Mouse (Mus musculus) CD8-positive naive resting alpha-beta T cell, adult 2 months (primary cell): ENCODE measurements around the gene 1700025B11Rik.
"Not testable (repeated sequence)": the region's sequence is repeated elsewhere in the genome, so short reads cannot be mapped to it uniquely, and the experiment has no call there.

ENCODE experiments used
- DNase-seq, 2 experiments: peaks; one replicate each; pipeline ENCODE4 v3.0.0; 2022; ENCODE audit warnings: low read depth in 2 of 2, low spot score in 2 of 2

Gene 1700025B11Rik

DNA sequence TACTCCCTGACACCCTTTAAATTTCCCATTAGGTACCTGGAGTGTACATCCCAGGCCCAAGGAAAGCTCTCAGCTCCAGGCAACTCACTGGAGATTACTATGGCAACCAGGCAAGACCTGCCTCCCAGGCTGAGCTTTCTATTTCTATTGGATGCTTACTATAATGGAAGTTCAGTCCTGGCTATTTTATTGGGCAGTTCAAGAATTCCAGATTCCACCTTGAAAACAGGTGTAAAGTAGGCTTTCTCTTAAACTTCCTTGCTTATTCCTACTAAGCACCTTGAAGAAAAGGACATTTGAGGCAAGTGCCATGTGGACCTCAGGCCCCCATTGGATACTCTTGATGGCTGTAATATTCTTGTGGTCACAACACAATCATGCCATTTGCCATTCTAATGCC, at the start of gene 1700025B11Rik:
TSS of gene 1700025B11Rik (minus strand) at position 101 of the 400 bp plus-strand sequence.
- DNase-seq: no peak

DNA sequence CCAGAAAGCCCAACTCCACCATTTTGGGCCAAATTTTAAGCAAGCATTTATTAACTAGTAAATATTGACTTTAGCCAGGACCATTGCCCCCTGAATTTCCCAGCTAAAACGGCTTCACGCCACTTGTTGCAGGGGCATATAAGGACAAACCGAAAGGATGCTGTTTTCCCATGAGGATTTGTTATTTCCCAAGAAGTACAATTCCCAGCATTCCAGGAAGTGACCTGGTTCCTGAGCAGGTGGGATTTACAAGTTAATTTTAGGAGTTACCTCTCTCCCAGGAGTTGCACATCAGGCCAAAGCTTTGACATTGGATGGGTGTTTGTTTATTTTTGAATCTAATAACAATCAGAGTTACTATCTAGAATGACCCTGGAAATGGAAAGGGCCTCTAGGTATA, 44.4 kb upstream of the 1700025B11Rik start:
- no peak for DNase-seq

- DNase-seq: no peak
These were observed 37.3 kb upstream of the 1700025B11Rik start, which contains the start of gene Gm36245 for GRCm38 (mm10) chr15:77598958-77599357. TSS of gene Gm36245 (plus strand) at chr15:77599258.

GRCm38 (mm10) chr15:77598429-77598828, 36.7 kb upstream of the 1700025B11Rik start:
- DNase-seq: no peak

DNA sequence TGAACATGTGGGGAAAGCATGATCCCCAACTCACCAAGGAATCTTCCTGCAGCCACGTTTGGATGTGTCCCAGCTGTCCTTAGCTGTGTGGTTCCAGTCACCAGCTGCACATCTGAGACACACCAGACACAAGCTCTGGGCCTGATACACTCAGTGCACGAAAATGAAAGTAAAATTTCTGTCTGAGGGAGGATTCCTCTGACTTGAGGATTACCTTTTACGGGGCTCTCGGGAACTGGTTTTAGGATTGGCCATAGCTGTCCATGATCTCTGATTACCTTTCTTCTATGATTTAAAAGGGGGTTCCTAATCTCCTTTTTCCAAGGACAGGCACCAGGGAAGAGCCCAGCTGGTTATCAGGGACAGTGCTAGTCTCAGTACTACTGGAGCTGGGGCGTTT, 34.3 kb upstream of the 1700025B11Rik start, which contains the start of gene Apol10b:
TSS of gene Apol10b (minus strand) at position 165 of the 400 bp plus-strand sequence.
- no peak for DNase-seq

DNA sequence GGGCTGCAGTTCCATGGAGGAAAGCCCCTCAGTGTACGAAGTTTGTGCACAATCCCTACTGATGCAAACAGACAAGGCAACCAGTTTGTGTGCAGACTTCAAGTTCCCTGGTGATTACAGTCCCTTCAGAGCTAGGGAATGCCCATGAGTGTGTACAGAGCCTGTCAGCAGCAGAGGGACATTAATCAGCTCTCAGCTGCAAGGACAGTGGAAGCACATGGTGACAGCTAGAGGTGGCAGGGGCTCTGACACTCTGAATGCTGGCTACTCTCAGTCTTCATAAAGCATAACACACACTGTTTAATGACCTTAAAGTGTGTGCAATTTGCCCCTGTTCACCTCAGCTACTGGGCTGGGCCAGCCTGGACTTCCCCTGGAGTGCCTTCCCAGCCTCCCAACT, 31.9 kb upstream of the 1700025B11Rik start:
- DNase-seq: no peak

DNA sequence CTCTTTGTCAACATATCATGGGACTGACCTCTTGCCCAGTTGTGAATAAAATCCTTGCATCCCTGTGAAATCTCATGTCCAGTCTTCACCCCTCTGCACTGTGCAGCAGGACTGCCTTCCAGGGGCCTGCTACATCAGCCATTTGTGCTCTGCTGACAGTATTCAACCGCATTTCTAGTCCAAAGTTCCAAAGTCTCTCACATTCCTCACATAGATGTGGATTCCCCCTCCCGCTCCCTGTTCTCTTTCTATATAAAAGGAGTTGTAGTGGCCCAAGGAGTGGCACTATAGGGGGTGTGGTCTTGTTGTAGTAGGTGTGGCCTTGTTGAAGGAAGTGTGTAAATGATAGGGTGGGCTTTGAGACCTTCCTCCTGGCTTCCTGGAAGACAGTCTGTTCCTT, 29.2 kb upstream of the 1700025B11Rik start:
- no peak for DNase-seq

GRCm38 (mm10) chr15:77588981-77589380, 27.3 kb upstream of the 1700025B11Rik start:
- DNase-seq: no peak

DNA sequence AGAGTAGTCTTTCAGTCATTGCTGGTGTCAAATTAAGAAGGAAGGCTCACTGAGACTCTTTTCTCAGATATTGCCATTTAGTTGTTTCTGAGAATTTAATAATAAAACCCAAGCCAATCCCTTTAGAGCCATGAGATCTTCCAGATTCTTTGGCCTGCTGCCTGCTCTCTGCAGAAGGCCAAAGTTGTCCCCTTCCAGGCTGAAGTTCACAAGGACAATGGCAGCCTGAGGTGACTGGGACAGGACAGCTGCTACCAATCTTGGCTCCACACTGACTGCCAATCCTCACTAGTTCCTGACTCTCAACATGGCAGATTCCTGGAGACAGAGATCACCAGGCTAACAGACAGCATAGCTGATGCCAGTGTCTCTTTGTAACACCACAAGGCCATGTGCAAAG, 25.3 kb upstream of the 1700025B11Rik start:
- DNase-seq: no peak

- no peak for DNase-seq
These were observed 20.0 kb upstream of the 1700025B11Rik start for GRCm38 (mm10) chr15:77581681-77582080.

GRCm38 (mm10) chr15:77579311-77579710, 17.6 kb upstream of the 1700025B11Rik start:
- no peak for DNase-seq

DNA sequence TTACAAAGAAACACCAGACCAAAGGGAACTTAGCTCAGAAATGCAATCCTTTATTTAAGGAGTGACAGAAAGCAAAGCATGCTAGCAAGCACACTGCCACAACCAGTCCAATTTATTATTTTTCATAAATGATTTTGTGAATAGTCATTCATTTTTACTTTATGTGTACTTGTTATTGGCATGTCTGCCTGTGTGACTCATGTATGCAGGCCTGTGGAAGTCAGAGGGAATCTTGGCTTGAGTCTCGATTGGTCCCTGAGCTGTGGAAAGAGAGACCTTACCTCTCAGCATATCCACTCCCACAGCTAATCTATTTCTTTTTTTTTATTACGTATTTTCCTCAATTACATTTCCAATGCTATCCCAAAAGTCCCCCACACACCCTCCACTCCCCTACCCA, 17.1 kb upstream of the 1700025B11Rik start:
- DNase-seq: no peak

DNA sequence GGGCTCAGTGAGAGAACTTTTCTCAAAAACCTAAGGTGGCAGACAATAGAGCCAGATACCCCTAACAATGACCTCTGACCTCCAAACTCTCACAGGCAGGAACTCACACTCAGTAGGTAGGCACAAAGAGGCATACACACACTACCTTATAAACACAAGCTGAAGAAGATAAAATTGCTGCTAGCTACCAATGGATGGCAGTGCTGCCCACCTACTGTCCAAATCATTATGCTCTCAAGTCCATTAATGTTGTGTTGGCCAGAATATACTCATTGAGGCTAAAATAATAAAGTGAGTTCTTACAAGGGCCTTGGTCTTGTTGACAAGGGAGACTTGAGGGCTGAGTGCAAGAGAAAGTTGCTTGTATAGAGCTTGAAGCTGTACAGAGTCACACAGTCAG, 1.5 kb upstream of the 1700025B11Rik start:
- DNase-seq: no peak

DNA sequence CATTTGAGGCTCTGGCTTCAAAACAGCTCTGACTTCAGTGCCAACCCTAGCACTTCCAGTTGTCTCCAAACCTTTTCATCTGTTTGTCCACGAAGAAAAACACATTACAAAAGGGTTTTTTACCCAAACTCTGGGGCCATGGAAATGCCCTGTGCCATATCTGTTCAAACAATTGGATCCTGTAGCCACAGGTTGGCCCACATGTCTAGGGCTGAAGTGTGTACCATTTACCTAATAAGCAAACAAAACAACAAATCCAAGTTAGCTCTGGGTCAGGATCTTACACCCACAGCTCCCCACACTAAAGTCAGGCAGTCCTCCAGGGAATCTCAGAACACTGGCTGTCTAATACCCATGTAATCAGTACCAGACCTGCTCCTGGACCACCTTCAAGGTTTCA, 22.5 kb downstream of the 1700025B11Rik start:
- DNase-seq: not testable (repeated sequence)

DNA sequence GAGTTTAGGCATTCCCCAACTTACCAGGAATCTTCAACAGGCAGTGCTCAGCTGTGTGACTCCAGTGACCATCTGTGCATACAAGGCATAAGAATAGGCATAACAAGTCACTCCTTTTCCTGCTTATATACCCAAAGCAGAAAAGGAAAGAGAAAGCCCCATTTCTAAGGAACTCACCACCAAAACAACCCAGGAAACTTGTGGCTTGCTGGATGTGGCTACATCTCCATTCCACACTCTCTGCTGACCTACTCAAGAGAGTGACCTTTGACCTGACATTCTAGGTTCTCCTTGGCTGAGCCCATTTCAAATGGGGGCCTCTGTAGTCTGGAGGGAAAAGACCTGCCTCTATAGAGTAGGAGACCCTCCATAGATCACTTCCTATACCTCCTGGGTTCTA, 28.5 kb downstream of the 1700025B11Rik start, which contains the start of gene Apol7c:
TSS of gene Apol7c (minus strand) at position 101 of the 400 bp plus-strand sequence.
- DNase-seq: no peak

DNA sequence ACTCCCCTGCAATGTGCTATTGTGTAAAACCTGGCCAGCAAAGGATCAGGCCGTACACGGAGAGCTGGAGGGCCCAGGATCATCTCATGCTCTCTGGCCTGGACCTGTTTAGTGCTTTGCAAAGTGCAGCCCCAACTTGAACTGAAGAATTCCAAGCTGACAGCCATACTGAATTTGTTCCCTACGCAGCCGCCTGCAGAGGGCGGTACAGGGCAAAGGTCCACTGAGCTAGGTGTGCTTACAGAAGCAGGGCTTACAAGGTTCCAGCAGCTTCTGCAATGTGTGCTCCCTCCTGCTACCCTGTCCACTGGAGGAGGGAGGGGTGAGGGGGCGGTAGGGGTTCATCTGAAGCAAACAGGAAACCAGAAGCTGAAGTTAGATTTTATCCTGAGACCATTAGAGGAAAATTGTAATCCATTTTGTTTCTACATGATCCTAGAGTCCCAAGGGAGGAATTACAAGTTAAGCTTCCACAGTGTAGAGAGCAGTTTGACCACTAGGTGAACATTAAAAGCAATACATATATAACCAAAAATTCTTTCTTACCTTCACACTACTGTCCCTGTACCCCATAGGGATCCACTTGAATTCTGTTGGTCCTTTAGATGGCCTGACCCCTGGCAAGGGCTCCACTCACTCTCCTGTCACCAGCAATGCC, 38.4 kb downstream of the 1700025B11Rik start:
- peak in 1 of 2 experiments; percentile 19 for DNase-seq

DNA sequence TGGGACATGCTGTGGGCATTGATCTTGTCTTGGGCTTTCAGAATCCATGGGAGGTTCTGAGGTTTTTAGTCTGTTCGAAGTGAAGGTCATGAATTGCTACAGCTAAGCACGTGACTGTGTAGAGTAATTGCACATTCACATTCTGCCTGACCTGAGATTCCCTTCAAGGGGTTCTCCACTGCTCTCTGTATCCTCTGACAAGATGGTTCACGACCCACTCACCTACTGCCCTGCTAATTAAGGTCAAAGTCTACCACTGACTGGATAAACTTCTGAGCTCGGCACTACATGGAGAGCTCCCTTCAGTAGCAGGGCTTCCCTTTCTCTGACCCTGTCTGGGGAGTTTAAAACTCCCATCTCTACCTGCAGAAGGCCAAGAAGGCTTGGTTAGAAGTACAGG, 41.1 kb downstream of the 1700025B11Rik start:
- not testable (repeated sequence) for DNase-seq
